Mouse (Mus musculus) kidney, postnatal 0 days (tissue): ENCODE results near the gene Zfp286. TPM values are rescaled to one million over a fixed set of nuclear protein-coding genes. Genes with fewer than 3 reads are reported as not detected.

ENCODE experiments used
- ATAC-seq: fragments of 200-750 bp; cut with Nextera tagmentation; replicated peaks from 2 replicates; pipeline ENCODE4 v1.8.0; 2017; ENCODE audit warnings: low read depth, moderate number of reproducible peaks, moderate TSS enrichment, moderate library complexity; ENCODE audit not compliant: low FRiP score
- DNase-seq: peaks from one replicate; pipeline ENCODE4 v3.0.0-alpha.2; 2016; ENCODE audit warnings: low spot score
- H3K27ac ChIP-seq: fragments of 300-500 bp; sonication (generic); 2 replicates; pipeline ENCODE4 v1.5.1; 2014; ENCODE audit warnings: mild to moderate bottlenecking
- H3K27me3 ChIP-seq: fragments of 300-500 bp; sonication (generic); 2 replicates; pipeline ENCODE4 v1.6.1; 2014; ENCODE audit warnings: low read length, mixed read lengths; ENCODE audit not compliant: insufficient read depth
- H3K36me3 ChIP-seq: fragments of 300-500 bp; sonication (generic); 2 replicates; pipeline ENCODE4 v1.6.1; 2014; ENCODE audit warnings: low read length, mixed read lengths; ENCODE audit not compliant: insufficient read depth
- H3K4me1 ChIP-seq: fragments of 300-500 bp; sonication (generic); replicated peaks from 2 replicates; pipeline ENCODE4 v1.6.1; 2014; ENCODE audit warnings: antibody characterized with exemption, low read length, mixed read lengths; ENCODE audit not compliant: insufficient read depth
- H3K4me2 ChIP-seq: fragments of 300-500 bp; sonication (generic); 2 replicates; pipeline ENCODE4 v1.6.1; 2014; ENCODE audit warnings: mild to moderate bottlenecking, low read length, moderate library complexity, mixed read lengths
- H3K4me3 ChIP-seq: fragments of 300-500 bp; sonication (generic); replicated peaks from 2 replicates; pipeline ENCODE4 v1.5.1; 2014; ENCODE audit warnings: low read depth, low read length
- H3K9ac ChIP-seq: fragments of 300-500 bp; sonication (generic); 2 replicates; pipeline ENCODE4 v1.6.1; 2014; ENCODE audit warnings: low read depth, low read length
- H3K9me3 ChIP-seq: fragments of 300-500 bp; sonication (generic); replicated peaks from 2 replicates; pipeline ENCODE4 v1.6.1; 2016; ENCODE audit warnings: low read length, inconsistent platforms, mixed read lengths
- CTCF ChIP-seq: IDR thresholded peaks from 2 replicates; pipeline ENCODE4 v1.5.1; 2016; ENCODE audit warnings: antibody characterized with exemption, low read depth, mild to moderate bottlenecking, moderate library complexity
- WGBS: fragments of 180-500 bp; shearing (Covaris S2); extraction: QIAGEN DNeasy Blood & Tissue Kit; methylation state at CpG from one replicate; pipeline ENCODE4 v1.1.7; 2014; 5-methylcytosine and 5-hydroxymethylcytosine counted together
- polyA plus RNA-seq: library from polyadenylated mRNA; unstranded; fragments of >200 nt; fragmentation: Nextera tagmentation; extraction: Ambion mirVana; gene quantifications from 2 replicates; pipeline ENCODE4 v1.2.1, GENCODE M21; 2015

Gene Zfp286
- polyA plus RNA-seq, 1 experiment from 2014 or later: 10.8 TPM

GRCm38 (mm10) chr11:62748062-62748461 is 41.2 kb downstream of the Zfp286 start:
- DNase-seq: no peak

GRCm38 (mm10) chr11:62747227-62747626 is 42.0 kb downstream of the Zfp286 start:
- H3K27ac ChIP-seq: no peak overlapping the region
- H3K4me2 ChIP-seq: no peak overlapping the region
- H3K4me3 ChIP-seq: no peak overlapping the region
- no peaks in the 10 kb centered on the region for H3K4me1 ChIP-seq
- TF ChIP-seq CTCF: no peak
- ATAC-seq (no peak), DNase-seq (no peak)
- H3K36me3 ChIP-seq: no peaks in the 10 kb centered on the region
- no peak overlapping the region for H3K9ac ChIP-seq
- H3K27me3 ChIP-seq: no peaks in the 10 kb centered on the region
- no peaks in the 10 kb centered on the region for H3K9me3 ChIP-seq
- WGBS: 71% methylated on average over 9 of the region's 9 CpGs

More at GRCm38 (mm10) chr11:62748062-62748461, 41.2 kb downstream of the Zfp286 start:
- no peaks in the 10 kb centered on the region for H3K4me1 ChIP-seq
- ATAC-seq: no peak
- no peak overlapping the region for H3K4me2 ChIP-seq
- no peak overlapping the region for H3K9ac ChIP-seq
- H3K4me3 ChIP-seq: no peak overlapping the region
- H3K27me3 ChIP-seq: no peaks in the 10 kb centered on the region
- no peaks in the 10 kb centered on the region for H3K9me3 ChIP-seq
- H3K27ac ChIP-seq: no peak overlapping the region
- 82% methylated on average over 4 of the region's 4 CpGs for WGBS
- no peaks in the 10 kb centered on the region for H3K36me3 ChIP-seq
- no peak for TF ChIP-seq CTCF

- Histone ChIP-seq H3K27me3 (no peaks in the 10 kb centered on the region), H3K4me1 (no peaks in the 10 kb centered on the region), H3K4me2 (peak overlapping the region; percentile 56), H3K27ac (no peak overlapping the region), H3K4me3 (peak overlapping the region; percentile 15; the same call in 1 of the 2 replicates), H3K9me3 (no peaks in the 10 kb centered on the region), H3K9ac (no peak overlapping the region), H3K36me3 (no peaks in the 10 kb centered on the region)
- TF ChIP-seq CTCF: peak; percentile 39; the same call in 1 of the 2 replicates
- WGBS: 2% methylated on average over 27 of the region's 27 CpGs
- DNase-seq: peak; percentile 71
- 0 out of 2 replicates have a peak, but pooled peaks have one; percentile 63 for ATAC-seq
Observed at GRCm38 (mm10) chr11:62746001-62746533, 43.2 kb downstream of the Zfp286 start.

GRCm38 (mm10) chr11:62744103-62744502 is 45.2 kb downstream of the Zfp286 start:
- Histone ChIP-seq H3K27ac (no peak overlapping the region), H3K27me3 (no peaks in the 10 kb centered on the region), H3K36me3 (no peaks in the 10 kb centered on the region), H3K4me1 (no peaks in the 10 kb centered on the region), H3K9ac (no peak overlapping the region), H3K4me2 (no peak overlapping the region), H3K4me3 (no peak overlapping the region), H3K9me3 (no peaks in the 10 kb centered on the region)
- DNase-seq (peak; percentile 85), ATAC-seq (peak; percentile 68; the same call in 1 of the 2 replicates)
- TF ChIP-seq CTCF: peak; percentile 89
- 46% methylated on average over 5 of the region's 5 CpGs for WGBS

GRCm38 (mm10) chr11:62742261-62742957 is 46.9 kb downstream of the Zfp286 start:
- H3K9ac ChIP-seq: no peak overlapping the region
- no peaks in the 10 kb centered on the region for H3K9me3 ChIP-seq
- H3K27ac ChIP-seq: no peak overlapping the region
- no peak overlapping the region for H3K4me3 ChIP-seq
- no peak overlapping the region for H3K4me2 ChIP-seq
- no peak for TF ChIP-seq CTCF
- H3K4me1 ChIP-seq: no peaks in the 10 kb centered on the region
- H3K36me3 ChIP-seq: no peaks in the 10 kb centered on the region
- ATAC-seq: no peak
- no peak for DNase-seq
- H3K27me3 ChIP-seq: no peaks in the 10 kb centered on the region
- WGBS: 75% methylated on average over 10 of the region's 10 CpGs

GRCm38 (mm10) chr11:62741186-62741585 is 48.1 kb downstream of the Zfp286 start:
- Histone ChIP-seq H3K4me3 (no peak overlapping the region), H3K9me3 (no peaks in the 10 kb centered on the region), H3K27me3 (no peaks in the 10 kb centered on the region), H3K9ac (no peak overlapping the region), H3K4me1 (no peaks in the 10 kb centered on the region), H3K36me3 (no peaks in the 10 kb centered on the region), H3K27ac (no peak overlapping the region), H3K4me2 (no peak overlapping the region)
- ATAC-seq (no peak), DNase-seq (no peak)
- no peak for TF ChIP-seq CTCF
- WGBS: 86% methylated on average over 2 of the region's 2 CpGs
